Mouse (Mus musculus) T-helper 2 cell (primary cell): ENCODE data around the gene Dctd.
"Not testable (repeated sequence)": the region's sequence is repeated elsewhere in the genome, so short reads cannot be mapped to it uniquely, and the experiment has no call there.

ENCODE experiments used
- in situ Hi-C: fragments of 300-600 bp; cut with MboI, MseI; formaldehyde crosslinking; loops from one replicate; pipeline ENCODE4 v1.15.1; 2025; ENCODE audit warnings: high pct_unique_total_duplicates

The Dctd gene

GRCm38 (mm10) chr8:48145766-48146165 is 46.9 kb downstream of the Dctd start:
- in situ Hi-C loops, result no loop called here

GRCm38 (mm10) chr8:48146449-48146848 is 47.6 kb downstream of the Dctd start:
- in situ Hi-C loops, result no loop called here

- in situ Hi-C loops, result no loop called here
These were observed 53.3 kb downstream of the Dctd start for GRCm38 (mm10) chr8:48152062-48152738.

- in situ Hi-C loops, result no loop called here
These were observed 54.6 kb downstream of the Dctd start for GRCm38 (mm10) chr8:48153360-48154121.

GRCm38 (mm10) chr8:48157718-48158117 is 58.8 kb downstream of the Dctd start:
- in situ Hi-C loops, result no loop called here

GRCm38 (mm10) chr8:48158560-48159217 is 59.8 kb downstream of the Dctd start:
- in situ Hi-C loops, result no loop called here

- in situ Hi-C loops, result loop anchor here (10.0 kb wide), 1 partner anchor 873 kb away; no protein-coding TSS in a partner anchor
These were observed 78.5 kb downstream of the Dctd start for GRCm38 (mm10) chr8:48177406-48177805.

GRCm38 (mm10) chr8:48177876-48178275 is 79.0 kb downstream of the Dctd start:
- in situ Hi-C loops, result loop anchor here (10.0 kb wide), 1 partner anchor 873 kb away; no protein-coding TSS in a partner anchor

- in situ Hi-C loops, result loop anchor here (10.0 kb wide), 1 partner anchor 874 kb away; no protein-coding TSS in a partner anchor
These were observed 80.1 kb downstream of the Dctd start for GRCm38 (mm10) chr8:48178993-48179392.

GRCm38 (mm10) chr8:48180146-48180545 is 81.3 kb downstream of the Dctd start:
- in situ Hi-C loops, result not testable (repeated sequence)

- in situ Hi-C loops, result no loop called here
These were observed 82.1 kb downstream of the Dctd start for GRCm38 (mm10) chr8:48181000-48181399.

GRCm38 (mm10) chr8:48183758-48184157 is 84.9 kb downstream of the Dctd start:
- in situ Hi-C loops, result no loop called here

- in situ Hi-C loops, result no loop called here
These were observed 89.7 kb downstream of the Dctd start for GRCm38 (mm10) chr8:48188586-48188985.

- in situ Hi-C loops, result no loop called here
These were observed 97.1 kb downstream of the Dctd start for GRCm38 (mm10) chr8:48195971-48196370.

- in situ Hi-C loops, result no loop called here
These were observed 100.3 kb downstream of the Dctd start for GRCm38 (mm10) chr8:48199171-48199570.

GRCm38 (mm10) chr8:48202632-48203031 is 103.7 kb downstream of the Dctd start:
- in situ Hi-C loops, result loop anchor here (10.0 kb wide), 1 partner anchor 1472 kb away; no protein-coding TSS in a partner anchor
